Mouse (Mus musculus): ENCODE measurements around the gene Tlk2. TPM values are rescaled to one million over a fixed set of nuclear protein-coding genes. Genes with fewer than 3 reads are reported as not detected.

The Tlk2 gene
- 2.2 and 3.5 TPM in 2 replicates for polyA plus RNA-seq (2012; rRNA removed; ENCODE audit: low replicate concordance)

DNA sequence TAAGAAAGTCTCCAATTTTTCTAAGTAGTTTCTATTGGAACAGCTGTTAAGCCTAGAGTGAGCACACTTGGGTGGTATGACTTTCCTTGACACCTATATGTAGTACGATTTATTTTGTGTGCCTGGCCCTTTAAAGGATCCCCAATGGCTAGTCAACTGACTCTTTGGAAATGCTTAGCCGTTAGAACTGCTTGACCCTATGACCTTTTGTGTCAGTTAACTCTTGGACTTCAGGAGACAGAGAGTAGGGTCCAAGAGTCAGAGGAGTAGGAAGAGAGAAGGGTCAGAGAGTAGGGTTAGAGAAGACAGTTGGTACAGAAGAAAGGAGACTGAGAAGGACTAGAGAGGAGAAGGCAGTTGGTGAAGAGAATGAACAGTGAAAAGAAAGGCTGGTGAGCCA is at the start of gene Tlk2:
Tlk2 (plus strand) TSS at position 292 of the 400 bp plus-strand sequence.

DNA sequence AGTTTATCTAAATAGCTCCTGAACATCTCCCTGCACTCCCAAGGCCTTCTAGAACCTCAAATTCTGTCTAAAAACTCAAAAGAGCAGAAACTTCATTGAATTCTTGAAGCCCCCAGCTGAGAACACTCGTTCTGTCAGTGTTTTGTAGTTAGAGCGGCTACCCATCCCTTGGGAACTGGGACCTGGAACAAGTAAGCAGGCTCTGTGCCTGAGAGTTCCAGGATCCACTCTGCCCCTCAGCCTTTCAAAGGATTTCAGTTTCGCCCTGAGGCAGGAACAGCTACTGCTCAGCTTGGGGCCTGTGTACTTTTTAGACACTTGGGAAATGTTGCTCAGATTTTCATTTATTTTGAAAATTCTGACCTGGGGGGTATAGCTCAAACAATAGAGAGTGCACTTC is 32.0 kb upstream of the Tlk2 start, which contains the start of gene Gm10842:
Gm10842 (plus strand) TSS at position 301 of the 400 bp plus-strand sequence.

DNA sequence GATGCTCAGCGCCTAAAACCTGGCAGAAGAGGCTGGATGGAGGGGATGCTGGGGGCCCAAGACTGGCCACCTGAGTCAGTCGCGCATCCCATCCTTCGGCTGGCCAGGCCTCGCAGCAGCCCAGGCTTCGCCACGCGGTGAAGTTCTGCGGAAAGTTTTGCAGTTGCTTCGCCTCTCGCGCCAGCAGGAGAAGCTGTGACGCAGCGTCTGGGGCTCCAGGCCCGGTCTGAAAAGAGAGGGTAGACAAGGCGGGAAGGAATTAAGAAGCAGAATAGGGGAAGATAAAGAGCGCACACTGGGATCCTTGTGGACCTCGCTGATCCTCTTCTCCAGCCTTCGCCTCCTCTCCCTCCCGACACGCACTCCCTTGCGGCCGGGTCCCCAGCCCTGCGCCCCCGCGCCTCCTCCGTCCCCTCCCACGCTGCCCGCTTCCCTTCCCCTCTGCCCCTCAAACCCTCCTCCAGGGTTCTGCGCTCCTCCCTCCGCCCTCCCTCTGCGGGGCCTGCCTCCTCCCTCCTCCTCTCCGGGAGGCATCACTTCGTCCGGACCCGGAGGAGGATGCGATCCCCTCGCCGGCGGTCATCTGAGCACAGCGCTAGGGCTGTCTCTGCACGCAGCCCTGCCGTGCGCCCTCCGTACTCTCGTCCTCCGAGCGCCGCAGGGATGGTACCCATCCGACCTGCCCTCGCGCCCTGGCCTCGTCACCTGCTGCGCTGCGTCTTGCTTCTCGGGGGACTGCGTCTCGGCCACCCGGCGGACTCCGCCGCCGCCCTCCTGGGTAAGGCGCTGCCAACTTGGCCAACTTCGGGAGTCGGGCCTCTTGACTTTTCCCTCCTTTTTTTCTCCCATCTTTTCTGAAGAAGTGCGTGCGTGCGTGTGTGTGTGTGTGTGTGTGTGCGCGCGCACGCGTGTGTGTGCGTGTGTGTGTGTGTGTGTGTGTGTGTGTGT is 113.8 kb downstream of the Tlk2 start, which contains the start of gene Mrc2:
Mrc2 (plus strand) TSS at position 520 of the 948 bp plus-strand sequence.

Other genes with a start within 250 kb of the Tlk2 start
- gene Efcab3, start 115.2 kb upstream of the Tlk2 start, polyA plus RNA-seq (2012; rRNA removed; ENCODE audit: low replicate concordance) = not detected in 2 replicates
- gene Mettl2, start 52.4 kb upstream of the Tlk2 start, polyA plus RNA-seq (2012; rRNA removed; ENCODE audit: low replicate concordance) = 2.5 and 3.8 TPM in 2 replicates
- not detected in 2 replicates for gene Gm10842, start 31.9 kb upstream of the Tlk2 start, polyA plus RNA-seq (2012; rRNA removed; ENCODE audit: low replicate concordance)
- gene Mrc2, start 113.8 kb downstream of the Tlk2 start, polyA plus RNA-seq (2012; rRNA removed; ENCODE audit: low replicate concordance) = 3.6 and 9.3 TPM in 2 replicates